Mouse (Mus musculus): ENCODE results near the gene Gm20837. TPM values are rescaled to one million over a fixed set of nuclear protein-coding genes. Genes with fewer than 3 reads are reported as not detected.
"Not testable (repeated sequence)": the region's sequence is repeated elsewhere in the genome, so short reads cannot be mapped to it uniquely, and the experiment has no call there.

Gm20837 gene
- polyA plus RNA-seq (2012; rRNA removed): not detected in 2 replicates

- not testable (repeated sequence) for DNase-seq (ENCODE audit: low read depth)
These were observed at the start of gene Gm20837 for GRCm38 (mm10) chrY:90400948-90401347. Gene Gm20837 (plus strand): TSS chrY:90401248.

All from gonadal fat pad, adult 2 months (tissue).